In genomic region chr7:96666366-96666896, GRCm38 (mm10) we compare ENCODE assay signal across 13 mouse cellular contexts.
"Had no signal": no experiment of that assay in that cellular context is flagged by ENCODE, and none has a peak within 500 bp of the region (broad histone marks: within the 10 kb centered on the region; RNA-seq: fewer than 3 reads in every experiment).

No protein-coding gene starts in this region.

- H3K9ac ChIP-seq: liver, embryonic 15.5 days; midbrain, embryonic 13.5 days; neural tube, embryonic 15.5 days had no signal

- H3K36me3 ChIP-seq: liver, embryonic 15.5 days; midbrain, embryonic 13.5 days; neural tube, embryonic 15.5 days had no signal

- H3K4me3 ChIP-seq: layer of hippocampus, adult 2 months; liver, embryonic 15.5 days; midbrain, embryonic 13.5 days; neural tube, embryonic 15.5 days had no signal

- ATAC-seq: inflammation-experienced regulatory T-cells, adult 6 months; intestine, postnatal 0 days; midbrain, embryonic 13.5 days had no signal

- H3K4me2 ChIP-seq: liver, embryonic 11.5 days; liver, embryonic 15.5 days; midbrain, embryonic 13.5 days; neural tube, embryonic 15.5 days had no signal

- H3K27me3 ChIP-seq: liver, embryonic 15.5 days; neural tube, embryonic 15.5 days had no signal

- H3K9me3 ChIP-seq: liver, embryonic 15.5 days; midbrain, embryonic 13.5 days; neural tube, embryonic 15.5 days had no signal

- H3K4me1 ChIP-seq: liver, embryonic 15.5 days had no signal

- H3K27ac ChIP-seq: layer of hippocampus, adult 2 months; liver, embryonic 15.5 days; midbrain, embryonic 13.5 days; neural tube, embryonic 15.5 days; stomach, postnatal 0 days had no signal

- DNase-seq: kidney, adult 8-10 months; kidney, postnatal 4 days; right cerebral cortex, adult 18-20 months; right cerebral cortex, postnatal 25 days; thymus, postnatal 4 days had no signal
